Mouse (Mus musculus) ES-Bruce4 (cell line): ENCODE results near the gene Cbarp. TPM values are rescaled to one million over a fixed set of nuclear protein-coding genes. Genes with fewer than 3 reads are reported as not detected.

Experiments used
- H3K27ac ChIP-seq: 2 replicates; pipeline ENCODE4 v1.5.1; 2012; ENCODE audit warnings: low read length, inconsistent platforms; ENCODE audit not compliant: insufficient read depth
- H3K27me3 ChIP-seq: 2 replicates; pipeline ENCODE4 v1.6.1; 2012; ENCODE audit warnings: mild to moderate bottlenecking, low read length, inconsistent platforms; ENCODE audit not compliant: control insufficient read depth, poor library complexity, insufficient read depth, severe bottlenecking
- H3K36me3 ChIP-seq: 2 replicates; pipeline ENCODE4 v1.6.1; 2012; ENCODE audit warnings: inconsistent platforms, mild to moderate bottlenecking, low read length, moderate library complexity; ENCODE audit not compliant: control insufficient read depth, poor library complexity, insufficient read depth, severe bottlenecking
- H3K4me1 ChIP-seq: one replicate; pipeline ENCODE4 v1.8.1; 2011; ENCODE audit warnings: low read length; ENCODE audit not compliant: control insufficient read depth, insufficient read depth
- H3K4me3 ChIP-seq: 2 replicates; pipeline ENCODE4 v1.5.1; 2011; ENCODE audit warnings: low read depth, mild to moderate bottlenecking, low read length
- H3K9ac ChIP-seq: 2 replicates; pipeline ENCODE4 v1.6.1; 2012; ENCODE audit warnings: low read depth, mild to moderate bottlenecking, inconsistent platforms; ENCODE audit not compliant: poor library complexity, severe bottlenecking
- H3K9me3 ChIP-seq: replicated peaks from 2 replicates; pipeline ENCODE4 v1.6.1; 2012; ENCODE audit warnings: mild to moderate bottlenecking, low read length, inconsistent platforms; ENCODE audit not compliant: control insufficient read depth, poor library complexity, insufficient read depth, severe bottlenecking
- CTCF ChIP-seq: IDR thresholded peaks from one replicate; pipeline ENCODE4 v1.8.1; 2011; ENCODE audit warnings: low read depth, low read length
- EP300 ChIP-seq: IDR thresholded peaks from 2 replicates; pipeline ENCODE4 v1.6.1; 2011; ENCODE audit warnings: low read depth, low read length; ENCODE audit not compliant: insufficient read depth
- POLR2A ChIP-seq: IDR thresholded peaks from one replicate; pipeline ENCODE4 v1.8.1; 2011; ENCODE audit warnings: low read length; ENCODE audit not compliant: insufficient read depth
- polyA plus RNA-seq: library from polyadenylated mRNA; stranded (reverse); fragments of >200 nt; gene quantifications from 2 replicates; pipeline ENCODE4 v1.2.4, GENCODE M21; 2011; ENCODE audit warnings: low read depth; ENCODE audit not compliant: missing spikeins, insufficient read depth, insufficient read length

Gene Cbarp
- polyA plus RNA-seq, 1 experiment, result 29.8 TPM

GRCm38 (mm10) chr10:80148610-80149290 is 8.1 kb upstream of the Cbarp start:
- Histone ChIP-seq H3K36me3 (peaks cover 17% of the 10 kb centered on the region), H3K9me3 (no peaks in the 10 kb centered on the region), H3K9ac (peak overlapping the region; percentile 88), H3K4me3 (peak overlapping the region; percentile 96), H3K4me1 (peaks cover 6% of the 10 kb centered on the region), H3K27ac (peak overlapping the region; percentile 96), H3K27me3 (no peaks in the 10 kb centered on the region)
- TF ChIP-seq EP300 (no peak; the same call in 1 of the 2 replicates), POLR2A (peak; percentile 6), CTCF (peak; percentile 56)

GRCm38 (mm10) chr10:80147719-80148601 is 7.3 kb upstream of the Cbarp start, which contains the start of gene Midn:
Midn (plus strand) TSS chr10:80148272.
- Histone ChIP-seq H3K4me3 (peak within 1 kb of the TSS; percentile 96), H3K4me1 (peaks cover 6% of the 10 kb centered on the region), H3K9ac (peak within 1 kb of the TSS; percentile 88), H3K9me3 (no peaks in the 10 kb centered on the region), H3K36me3 (peaks cover 17% of the 10 kb centered on the region), H3K27me3 (no peaks in the 10 kb centered on the region), H3K27ac (peak within 1 kb of the TSS; percentile 96)
- peak; percentile 61 for TF ChIP-seq CTCF
- TF ChIP-seq EP300, result 0 out of 2 replicates have a peak, but pooled peaks have one; percentile 2
- peak; percentile 86 for TF ChIP-seq POLR2A

- H3K27ac ChIP-seq, result peak overlapping the region; percentile 25
- H3K4me1 ChIP-seq, result peaks cover 2% of the 10 kb centered on the region
- no peaks in the 10 kb centered on the region for H3K27me3 ChIP-seq
- H3K9me3 ChIP-seq, result no peaks in the 10 kb centered on the region
- TF ChIP-seq EP300 (no peak), CTCF (no peak), POLR2A (no peak)
- H3K9ac ChIP-seq, result no peak overlapping the region
- H3K4me3 ChIP-seq, result no peak overlapping the region
- H3K36me3 ChIP-seq, result peaks cover 17% of the 10 kb centered on the region
Observed at GRCm38 (mm10) chr10:80147146-80147718, 6.6 kb upstream of the Cbarp start.

GRCm38 (mm10) chr10:80146568-80147011 is 6.0 kb upstream of the Cbarp start:
- H3K9ac ChIP-seq, result no peak overlapping the region

GRCm38 (mm10) chr10:80145896-80146295 is 5.3 kb upstream of the Cbarp start:
- Histone ChIP-seq H3K27me3 (no peaks in the 10 kb centered on the region), H3K9ac (no peak overlapping the region), H3K36me3 (peaks cover 17% of the 10 kb centered on the region), H3K27ac (no peak overlapping the region), H3K4me1 (no peaks in the 10 kb centered on the region), H3K9me3 (no peaks in the 10 kb centered on the region), H3K4me3 (no peak overlapping the region)
- TF ChIP-seq POLR2A, result no peak
- no peak for TF ChIP-seq CTCF
- no peak for TF ChIP-seq EP300

More at GRCm38 (mm10) chr10:80146568-80147011, 6.0 kb upstream of the Cbarp start:
- Histone ChIP-seq H3K27me3 (no peaks in the 10 kb centered on the region), H3K27ac (peak overlapping the region; percentile 25), H3K9me3 (no peaks in the 10 kb centered on the region), H3K36me3 (peaks cover 17% of the 10 kb centered on the region), H3K4me3 (no peak overlapping the region), H3K4me1 (no peaks in the 10 kb centered on the region)
- no peak for TF ChIP-seq POLR2A
- TF ChIP-seq CTCF, result no peak
- no peak for TF ChIP-seq EP300
